Mouse (Mus musculus) heart, postnatal 10 days (tissue): ENCODE results near the gene Dars2. TPM values are rescaled to one million over a fixed set of nuclear protein-coding genes. Genes with fewer than 3 reads are reported as not detected.
"Not testable (repeated sequence)": the region's sequence is repeated elsewhere in the genome, so short reads cannot be mapped to it uniquely, and the experiment has no call there.

Experiments
- DNase-seq, 2 experiments: peaks; one replicate each; pipeline ENCODE4 v3.0.0; 2021
- intact Hi-C: fragments of 180-260 bp; cut with DNase I; formaldehyde crosslinking; loops from one replicate; pipeline ENCODE4 v1.15.1; 2025
- total RNA-seq, 2 experiments: library from RNA; stranded (reverse); gene quantifications; 2 replicates each; pipeline ENCODE4 v1.2.3; 2021

Gene Dars2
- total RNA-seq, 2 experiments from 2014 or later, result 16.7 to 19.2 TPM

DNA sequence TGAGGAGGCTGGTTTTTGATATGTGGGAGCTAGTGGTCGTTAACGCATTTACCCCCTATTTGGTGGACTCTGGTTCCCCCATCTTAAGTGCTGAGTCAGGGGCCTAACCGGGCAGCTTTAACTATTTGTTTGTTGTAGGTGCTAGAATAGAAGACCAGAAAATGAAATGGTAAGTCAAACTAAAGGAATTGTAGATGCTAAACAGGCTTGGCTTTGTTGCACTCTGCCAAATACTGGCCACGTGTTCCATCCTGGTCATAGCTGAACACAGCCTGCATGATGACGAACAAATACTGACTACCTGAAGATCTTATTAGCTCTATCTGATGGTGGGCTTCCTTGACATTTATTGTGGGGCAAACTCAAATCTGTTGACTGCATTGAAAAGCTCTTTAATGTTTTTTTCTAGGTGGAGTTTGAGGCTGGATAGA lies 34.0 kb downstream of the Dars2 start:
- DNase-seq, result peak in 1 of 2 experiments; percentile 21
- intact Hi-C loops, result loop anchor here (5.0 kb wide), 1 partner anchor 36 kb away; the partner anchor contains the start of genes Cenpl and Dars2

DNA sequence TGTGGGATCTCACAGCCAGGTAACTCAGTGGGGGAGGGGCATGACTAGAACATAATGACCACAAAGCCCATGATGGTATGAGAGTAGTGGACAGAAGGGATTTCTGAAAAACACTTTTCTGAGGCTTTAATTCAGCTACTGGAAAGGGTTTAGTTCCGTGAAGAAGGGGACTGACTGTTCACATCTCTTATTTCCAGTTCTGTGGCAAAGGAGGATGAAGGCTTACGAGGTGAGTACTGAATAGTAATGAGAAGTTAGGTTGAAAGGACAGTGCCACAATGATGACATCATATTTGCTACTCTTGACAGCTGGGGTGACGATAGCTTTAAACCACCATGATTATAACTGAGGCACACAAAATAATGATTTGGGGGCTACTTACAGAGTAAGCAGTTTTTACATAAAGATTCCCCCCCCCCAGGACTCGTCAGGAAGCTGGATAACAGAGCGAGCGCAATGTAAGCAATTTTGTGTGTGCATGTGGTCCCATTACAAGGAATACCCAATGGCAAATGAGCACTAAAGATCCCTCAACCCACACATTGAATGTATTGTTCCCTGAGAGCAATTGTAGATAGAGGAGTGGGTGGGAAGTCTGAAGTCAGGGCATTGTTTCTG lies 34.6 kb downstream of the Dars2 start:
- intact Hi-C loops, result loop anchor here (5.0 kb wide), 1 partner anchor 36 kb away; the partner anchor contains the start of genes Cenpl and Dars2
- DNase-seq, result no peak

DNA sequence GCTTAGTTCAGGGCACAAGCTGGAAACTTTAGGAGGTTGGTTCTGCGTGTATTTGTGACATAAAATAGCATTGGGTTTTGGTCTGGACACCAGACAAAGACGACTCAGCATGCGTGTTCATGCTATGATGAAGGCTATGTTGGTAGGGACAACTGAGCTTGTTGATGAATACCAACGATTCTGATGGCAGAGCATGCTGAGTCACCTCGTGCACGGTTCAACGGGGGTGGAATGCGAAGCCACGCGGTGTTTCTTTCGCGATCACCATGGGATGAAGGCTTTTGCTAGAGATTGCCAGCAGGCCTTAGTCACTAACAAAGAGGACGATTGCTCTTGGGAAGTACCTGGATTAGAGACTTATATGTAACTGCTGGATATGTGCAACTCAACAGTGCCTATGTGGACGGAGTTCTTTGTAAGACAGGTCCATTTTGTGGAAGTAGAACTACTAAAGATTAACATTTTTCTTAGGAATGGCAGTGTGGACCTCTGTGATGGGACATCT lies 35.1 kb downstream of the Dars2 start:
- no peak for DNase-seq
- intact Hi-C loops, result loop anchor here (5.0 kb wide), 1 partner anchor 37 kb away; the partner anchor contains the start of genes Cenpl and Dars2

DNA sequence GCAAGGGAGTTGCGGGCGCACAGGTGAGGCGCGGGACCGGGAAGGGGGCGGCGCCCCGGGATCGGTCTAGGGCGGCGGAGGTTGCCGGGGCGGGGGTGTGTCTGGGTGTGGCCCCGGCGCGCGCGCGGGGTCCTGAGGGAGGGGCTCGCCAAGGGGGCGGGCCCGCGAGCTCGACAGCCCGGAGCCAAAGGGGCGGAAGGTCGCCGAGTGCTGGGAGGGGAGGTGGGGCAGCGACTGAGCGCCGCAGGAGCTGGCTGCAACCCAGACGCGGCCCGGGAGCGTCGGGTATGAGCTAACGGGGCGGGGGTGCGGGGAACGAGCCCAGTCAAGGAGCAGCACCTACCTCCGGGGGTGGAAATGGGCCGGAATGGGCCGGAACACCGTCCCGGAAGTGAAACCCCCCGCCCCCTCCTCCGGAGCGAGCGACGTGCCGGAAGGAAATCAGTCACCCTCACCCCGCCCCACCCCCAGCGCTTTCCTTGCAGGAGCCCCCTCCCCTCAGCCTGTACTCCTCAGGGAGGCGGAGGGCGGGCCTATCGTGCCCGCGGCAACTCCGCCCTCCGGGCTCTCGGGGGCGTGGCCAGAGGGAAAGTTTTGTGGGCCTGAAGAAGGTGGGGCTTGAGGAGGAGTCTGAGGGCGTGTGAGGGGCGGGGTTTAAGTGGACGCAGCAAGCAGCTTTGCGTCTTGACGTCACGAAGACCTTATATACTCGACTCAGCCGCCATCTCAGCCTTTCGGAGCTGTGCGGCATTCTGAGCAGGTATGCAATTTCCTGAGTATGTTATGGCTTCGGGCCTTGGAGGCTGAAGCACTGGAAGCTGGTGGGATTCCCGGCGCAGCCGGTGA lies 35.8 kb downstream of the Dars2 start, which contains the start of gene Zbtb37:
Gene Zbtb37 (minus strand): TSS at position 415 of the 846 bp plus-strand sequence.
- peak; percentile 99 for DNase-seq
- intact Hi-C loops, result loop anchor here (5.0 kb wide), 2 partner anchors 38 to 127 kb away; partner anchors contain the start of genes Cenpl, Dars2 and Rc3h1

DNA sequence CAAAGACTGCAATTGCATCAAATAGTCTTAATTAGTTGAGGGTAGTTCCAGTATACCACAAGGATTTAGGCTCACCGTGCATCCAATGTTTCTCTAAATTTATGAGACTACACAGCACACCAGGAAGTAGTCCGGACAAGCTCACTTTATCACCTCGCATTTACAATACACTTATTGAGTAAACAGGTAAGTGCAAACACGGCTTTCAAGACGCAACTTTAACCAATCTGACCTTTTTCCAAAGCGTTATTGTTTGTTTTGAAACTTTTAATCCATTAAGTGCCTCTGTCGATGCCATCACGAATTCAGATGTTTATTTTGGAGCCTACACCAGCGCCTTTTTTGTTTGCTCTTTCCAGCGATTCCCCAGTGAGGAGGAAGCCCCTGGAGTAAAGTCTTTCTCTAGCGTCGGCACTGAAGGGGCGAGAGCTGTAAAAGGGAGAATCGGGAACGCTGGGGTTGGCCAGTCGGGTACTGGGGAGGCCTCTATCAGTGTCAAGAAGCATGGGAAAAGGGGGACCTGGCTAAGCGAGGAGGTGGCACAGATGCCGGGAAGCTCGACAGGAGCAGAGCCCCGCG lies 36.5 kb downstream of the Dars2 start:
- DNase-seq, result no peak
- intact Hi-C loops, result loop anchor here (5.0 kb wide), 1 partner anchor 127 kb away; the partner anchor contains the start of gene Rc3h1

DNA sequence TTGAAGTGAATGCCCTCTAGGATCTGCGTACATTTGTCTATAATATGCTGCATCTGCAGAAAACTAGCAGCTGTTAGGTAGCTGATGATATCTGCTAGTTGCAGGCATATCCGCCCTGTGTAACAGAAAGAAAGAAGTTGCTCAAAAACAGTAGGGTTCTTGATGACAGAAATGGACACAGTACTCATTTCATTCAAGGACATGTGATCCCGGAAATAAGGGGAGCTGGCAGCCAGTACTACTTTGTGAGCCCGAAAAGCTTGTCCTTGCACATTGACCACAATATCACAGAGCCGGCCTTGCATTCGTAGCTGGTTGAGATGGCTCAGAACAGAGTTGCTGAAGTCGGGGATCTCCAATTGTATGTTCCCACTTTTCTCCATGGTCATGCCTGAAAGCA lies 38.1 kb downstream of the Dars2 start:
- intact Hi-C loops, result loop anchor here (5.0 kb wide), 1 partner anchor 125 kb away; the partner anchor contains the start of gene Rc3h1
- no peak for DNase-seq

DNA sequence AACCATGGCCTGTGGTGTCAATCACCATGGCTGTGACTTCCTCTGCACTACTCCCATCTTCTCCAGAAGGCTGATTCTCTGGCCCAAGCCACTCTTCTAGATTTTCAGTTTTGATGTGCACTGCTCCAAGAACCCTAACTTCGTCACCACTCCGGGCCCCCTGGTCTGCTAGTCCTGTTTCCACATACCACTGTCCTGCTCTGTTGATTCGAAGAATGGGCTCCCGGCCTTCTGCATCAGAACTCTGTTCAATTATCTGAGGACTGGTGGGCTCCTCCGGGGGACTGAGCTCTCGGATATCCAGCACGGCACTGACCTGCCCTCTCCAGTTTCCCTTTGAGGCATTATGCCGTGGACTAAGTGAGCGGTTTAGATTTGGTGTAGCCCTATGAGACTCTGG lies 38.6 kb downstream of the Dars2 start:
- intact Hi-C loops, result loop anchor here (5.0 kb wide), 1 partner anchor 125 kb away; the partner anchor contains the start of gene Rc3h1
- DNase-seq, result no peak

DNA sequence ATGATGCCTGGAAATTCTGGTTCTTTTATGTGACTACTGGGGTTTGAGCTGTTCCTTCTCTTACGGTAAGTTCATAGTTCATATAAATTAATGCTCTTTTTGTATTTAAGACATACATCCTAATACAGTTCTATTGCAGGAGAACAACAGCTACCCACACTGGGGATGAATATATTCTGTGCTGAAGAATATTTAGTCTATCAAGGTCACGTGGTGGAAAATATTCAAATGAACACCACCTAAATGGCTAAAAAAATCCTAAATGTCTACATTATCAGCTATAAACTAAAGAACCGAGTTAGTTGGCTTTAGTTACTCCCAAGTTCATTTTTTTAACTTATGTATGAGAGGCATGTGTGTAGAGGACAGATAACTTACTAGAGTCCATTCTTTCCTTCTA lies 40.4 kb downstream of the Dars2 start:
- DNase-seq, result no peak
- intact Hi-C loops, result loop anchor here (5.0 kb wide), 1 partner anchor 123 kb away; the partner anchor contains the start of gene Rc3h1

DNA sequence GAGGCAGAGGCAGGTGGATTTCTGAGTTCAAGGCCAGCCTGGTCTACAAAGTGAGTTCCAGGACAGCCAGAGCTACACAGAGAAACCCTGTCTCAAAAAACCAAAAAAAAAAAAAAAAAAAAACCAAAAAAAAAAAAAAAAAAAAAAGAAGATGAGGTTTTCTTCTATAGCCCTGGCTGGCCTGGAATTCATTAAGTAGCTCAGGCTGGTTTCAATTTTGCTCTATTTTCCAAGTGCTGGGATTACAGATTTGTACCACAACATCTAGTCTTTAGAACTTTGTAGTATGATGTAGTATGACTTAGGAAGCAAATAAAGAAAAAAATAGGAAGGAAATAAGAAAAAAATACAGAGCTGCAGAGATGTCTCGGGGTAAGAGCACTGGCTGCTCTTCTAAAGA lies 42.0 kb downstream of the Dars2 start:
- DNase-seq, intact Hi-C loops: not testable (repeated sequence)

DNA sequence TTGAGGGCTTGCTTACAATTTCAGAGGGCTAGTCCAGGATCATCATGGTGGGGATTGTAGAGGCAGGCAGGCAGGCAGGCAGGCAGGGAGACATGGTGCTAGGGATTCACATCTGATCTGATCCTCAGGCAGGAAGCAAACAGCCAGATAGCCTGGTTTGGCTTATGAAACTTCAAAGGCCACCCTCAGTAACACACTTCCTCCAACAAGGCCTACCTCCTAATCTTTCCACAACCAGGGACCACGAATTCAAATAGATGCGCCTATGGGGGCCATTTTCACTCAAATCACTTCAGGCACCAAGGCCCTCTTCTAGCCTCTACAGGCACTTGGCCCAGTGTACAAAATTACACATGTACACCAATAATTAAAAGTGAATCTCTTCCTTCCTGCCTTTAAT lies 43.3 kb downstream of the Dars2 start:
- no peak for DNase-seq
- intact Hi-C loops, result no loop called here

DNA sequence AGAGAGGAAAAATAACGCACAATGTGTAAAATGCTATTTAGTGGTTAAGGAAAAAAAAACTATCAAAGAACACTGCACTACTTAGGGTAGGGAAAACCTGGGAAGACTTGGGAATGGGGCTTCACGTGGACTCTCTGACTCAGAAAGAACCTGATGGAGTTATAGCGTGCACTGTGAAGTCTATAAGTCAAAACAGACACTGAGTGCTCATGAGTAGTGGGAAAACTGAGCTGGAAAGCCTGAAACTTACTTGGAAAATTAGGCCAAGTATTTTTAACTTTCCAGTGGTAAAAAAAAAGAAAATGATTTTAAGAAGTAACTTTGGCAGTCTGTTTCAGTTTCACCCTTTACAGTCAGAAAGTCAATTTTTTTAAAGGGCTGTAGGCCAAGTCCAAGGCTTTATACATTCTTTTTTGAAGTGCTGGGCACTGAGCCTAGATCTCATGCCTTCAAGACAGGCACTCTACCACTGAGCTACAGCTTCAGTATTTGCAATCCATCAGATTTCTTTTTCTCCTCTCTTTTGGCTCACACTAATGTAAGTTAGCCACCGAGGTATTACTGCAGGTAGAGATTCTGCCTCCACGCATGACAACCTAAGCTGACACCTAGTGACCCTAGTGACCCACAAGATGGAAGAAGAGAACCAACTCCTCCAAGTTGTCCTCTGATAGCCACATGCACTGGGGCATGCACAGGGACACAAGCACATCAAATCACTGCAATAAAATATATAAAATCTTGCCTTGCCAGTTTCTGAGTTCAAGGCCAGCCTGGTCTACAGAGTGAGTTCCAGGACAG lies 44.8 kb downstream of the Dars2 start:
- intact Hi-C loops, result no loop called here
- DNase-seq, result no peak

DNA sequence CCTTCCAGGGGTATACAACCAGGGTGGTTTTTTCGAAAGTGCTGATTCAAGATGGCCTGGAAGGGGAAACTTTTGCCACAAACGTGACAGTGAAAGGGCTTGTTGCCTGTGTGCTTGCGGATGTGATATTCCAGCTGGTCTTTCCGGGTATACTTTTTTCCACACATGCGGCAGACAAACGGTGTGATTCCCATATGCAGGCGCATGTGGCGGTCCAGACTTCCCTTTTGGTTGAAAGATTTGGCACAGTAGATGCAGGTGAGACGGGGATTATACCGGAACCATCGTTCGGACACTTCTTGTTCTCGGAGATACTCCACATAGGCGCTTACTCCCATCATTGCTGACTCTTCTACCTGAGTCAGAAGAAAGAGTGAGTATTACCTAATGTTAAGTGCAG lies 50.4 kb downstream of the Dars2 start:
- no peak for DNase-seq
- intact Hi-C loops, result no loop called here

DNA sequence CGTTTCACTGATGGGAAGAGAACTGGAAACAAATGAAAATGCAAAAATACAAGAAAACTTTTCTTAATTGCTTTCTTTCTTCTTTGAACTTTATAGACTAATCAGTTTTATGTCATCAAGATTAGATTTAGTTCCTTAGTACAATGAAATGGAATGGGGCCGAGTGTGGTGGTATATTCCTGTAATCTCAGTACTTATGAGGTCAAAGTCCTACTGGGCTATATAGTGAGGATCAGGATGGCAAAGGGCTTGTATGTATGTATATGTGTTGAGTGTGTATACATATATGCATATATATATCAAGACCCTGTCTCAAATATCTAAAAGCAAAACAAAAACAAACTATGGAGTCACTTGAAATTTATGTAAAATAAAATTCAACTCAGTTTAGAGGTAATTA lies 54.1 kb downstream of the Dars2 start:
- intact Hi-C loops, result no loop called here
- DNase-seq, result no peak

DNA sequence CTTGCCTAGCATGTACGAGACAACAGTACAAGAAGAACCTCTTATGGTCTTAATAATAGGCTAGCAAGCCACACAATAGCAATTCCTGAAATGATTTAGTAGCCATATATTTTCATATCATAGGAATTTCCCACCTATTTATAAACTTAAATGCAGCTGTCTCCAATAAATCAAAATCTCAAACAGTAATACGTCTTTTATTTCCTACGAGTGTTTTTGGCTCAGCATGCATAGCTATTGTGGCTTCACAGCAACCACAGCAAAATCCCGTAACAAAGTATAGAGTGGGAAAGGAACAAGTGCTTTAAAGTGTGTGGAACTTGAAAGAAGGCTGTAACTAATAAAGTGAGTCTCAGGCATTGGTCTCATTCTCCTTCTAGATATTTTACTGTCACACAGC lies 60.0 kb downstream of the Dars2 start:
- intact Hi-C loops, result no loop called here
- DNase-seq, result no peak

DNA sequence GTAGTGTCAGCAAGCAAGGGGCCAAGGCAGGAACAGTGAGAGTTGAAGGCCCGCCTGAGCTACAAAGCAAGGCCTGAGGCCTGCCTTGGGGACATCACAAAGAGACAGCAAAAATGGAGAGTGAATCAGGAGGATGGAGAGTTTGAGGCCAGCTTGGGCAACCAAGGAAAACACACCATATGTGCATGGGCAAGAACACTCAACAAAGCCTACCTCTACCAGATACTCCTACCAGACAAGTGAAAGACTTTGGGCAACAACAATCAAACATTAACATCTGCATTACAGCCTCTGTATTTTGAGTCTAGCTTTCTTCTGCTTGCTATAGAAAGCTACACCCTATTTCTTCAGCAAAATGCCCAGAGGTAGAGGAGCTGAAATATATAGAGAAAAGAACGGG lies 62.4 kb downstream of the Dars2 start:
- no peak for DNase-seq
- intact Hi-C loops, result no loop called here

DNA sequence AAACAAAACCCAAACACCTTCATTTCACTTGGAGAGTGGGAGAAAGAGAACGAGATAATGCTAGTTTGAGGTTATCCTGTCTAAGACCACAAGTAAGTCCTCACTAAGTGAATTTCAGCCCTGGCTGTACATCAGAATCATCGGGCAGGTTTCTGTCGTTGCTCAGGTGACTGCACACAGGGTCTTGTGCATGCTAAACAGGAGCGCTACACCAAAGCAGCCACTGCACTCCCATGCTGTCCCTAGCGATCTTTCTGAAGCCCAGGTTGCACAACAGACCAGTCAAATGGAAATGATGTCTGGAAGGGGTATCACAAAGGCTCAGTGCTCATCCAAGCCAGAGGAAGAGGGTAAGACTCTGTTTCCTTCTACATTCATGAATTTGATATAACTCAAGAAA lies 64.0 kb downstream of the Dars2 start:
- intact Hi-C loops, result no loop called here

DNA sequence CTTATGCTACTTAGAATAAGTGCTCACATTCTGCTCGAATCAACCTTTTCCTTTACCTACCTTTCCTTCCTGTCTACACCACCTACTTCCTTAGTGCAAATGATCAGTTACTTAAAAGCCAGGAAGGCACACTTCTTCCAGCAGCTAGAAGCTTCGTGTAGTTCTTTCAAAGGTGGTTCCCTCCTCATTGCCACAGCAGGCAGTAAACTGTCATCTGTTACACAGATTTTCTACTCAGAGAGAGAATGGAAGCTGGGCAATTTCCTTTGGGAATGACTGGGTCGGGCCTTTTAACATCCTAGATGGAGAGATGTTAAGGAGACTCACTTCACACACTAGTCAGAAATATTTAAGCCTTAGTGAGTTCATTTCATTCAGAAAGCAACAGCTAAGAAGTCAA lies 64.9 kb downstream of the Dars2 start:
- intact Hi-C loops, result no loop called here
- DNase-seq, result no peak

More for the DNA sequence above, 64.0 kb downstream of the Dars2 start:
- no peak for DNase-seq

DNA sequence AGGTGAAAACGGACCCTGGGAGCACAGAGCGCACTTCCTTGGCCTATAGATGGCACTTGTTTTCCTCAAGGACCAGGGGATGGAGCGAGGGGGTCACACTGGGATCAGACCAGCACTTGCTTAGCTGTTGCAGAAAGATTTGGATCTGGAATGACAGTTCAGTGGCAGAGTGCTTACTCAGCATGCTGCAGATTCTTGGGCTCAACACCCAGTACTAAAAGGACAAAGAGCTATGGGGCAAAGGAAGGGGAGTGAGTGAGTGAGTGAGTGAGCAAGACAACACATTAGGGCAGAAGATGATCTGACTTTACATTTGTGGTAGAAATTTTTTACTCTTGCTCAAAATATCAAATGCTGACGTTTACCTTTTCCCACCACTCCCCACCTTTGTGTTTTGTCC lies 65.5 kb downstream of the Dars2 start:
- intact Hi-C loops, result no loop called here

DNA sequence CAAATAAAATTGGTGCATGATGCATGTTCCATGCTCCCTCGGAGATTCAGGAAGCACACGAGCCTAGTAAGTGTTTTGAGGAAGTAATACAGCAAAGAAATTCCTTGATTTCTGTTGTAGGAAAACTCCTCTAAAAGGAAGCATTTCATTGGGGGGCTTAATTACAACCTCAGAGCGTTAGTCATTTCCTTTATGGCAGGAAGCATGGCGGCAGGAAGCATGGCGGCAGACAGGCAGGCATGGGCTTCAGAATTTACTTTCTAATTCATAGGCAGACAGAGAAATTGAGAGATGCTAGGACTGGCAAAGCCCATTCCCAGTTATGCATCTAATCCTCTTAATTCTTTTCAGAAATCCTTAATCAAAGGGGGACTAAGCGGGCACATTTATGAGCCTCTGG lies 76.6 kb downstream of the Dars2 start:
- DNase-seq, result no peak
- intact Hi-C loops, result no loop called here

More for the DNA sequence above, 65.5 kb downstream of the Dars2 start:
- DNase-seq, result no peak
